Mouse (Mus musculus): Measurements from ENCODE around the gene Rbl1. TPM values are rescaled to one million over a fixed set of nuclear protein-coding genes. Genes with fewer than 3 reads are reported as not detected.

The Rbl1 gene
- polyA plus RNA-seq, 1 experiment from 2014 or later = 5.7 TPM

DNA sequence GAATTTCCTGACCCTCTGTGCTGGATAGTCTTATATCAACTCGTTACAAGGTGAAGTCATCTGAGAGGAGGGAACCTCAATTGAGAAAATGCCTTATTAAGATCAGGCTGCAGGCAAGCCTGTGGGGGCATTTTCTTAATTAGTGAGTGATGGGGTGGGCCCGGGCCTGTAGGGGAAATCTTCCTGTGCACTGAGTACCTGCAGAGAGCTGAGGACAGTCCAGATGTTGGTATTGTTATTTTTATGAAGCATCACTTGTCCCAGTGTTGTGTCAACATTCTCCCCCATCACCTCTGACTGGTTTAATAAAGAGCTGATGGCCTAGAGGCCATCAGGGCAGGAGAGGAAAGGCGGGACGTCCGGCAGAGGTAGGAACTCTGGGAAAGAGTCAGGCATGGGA is 60.2 kb downstream of the Rbl1 start:
- Histone ChIP-seq H3K4me2 (replicated peaks; ENCODE audit: low read depth, low read length) (no peak overlapping the region), H3K27me3 (replicated peaks; ENCODE audit: insufficient read depth, low read length) (no peaks in the 10 kb centered on the region), H3K27ac (ENCODE audit: low read length) (no peak overlapping the region), H3K36me3 (ENCODE audit: insufficient read depth, low read length) (no peaks in the 10 kb centered on the region; the same call in 1 of the 2 replicates), H3K9ac (replicated peaks; ENCODE audit: low read depth) (no peak overlapping the region), H3K4me3 (ENCODE audit: low read depth, low read length) (no peak overlapping the region), H3K9me3 (ENCODE audit: low read length) (no peaks in the 10 kb centered on the region; the same call in 1 of the 2 replicates), H3K4me1 (ENCODE audit: insufficient read depth, low read depth, low read length) (no peaks in the 10 kb centered on the region)
- no peak for TF ChIP-seq CTCF (IDR thresholded peaks at IDR 0.05)
- DNase-seq (ENCODE audit: low spot score) (no peak), ATAC-seq (no peak)
- 73% methylated on average over 5 of the region's 5 CpGs for WGBS

- Histone ChIP-seq H3K4me3 (ENCODE audit: low read depth, low read length) (no peak overlapping the region), H3K27me3 (replicated peaks; ENCODE audit: insufficient read depth, low read length) (no peaks in the 10 kb centered on the region), H3K4me1 (ENCODE audit: insufficient read depth, low read depth, low read length) (no peaks in the 10 kb centered on the region), H3K9ac (replicated peaks; ENCODE audit: low read depth) (no peak overlapping the region), H3K27ac (ENCODE audit: low read length) (no peak overlapping the region), H3K4me2 (replicated peaks; ENCODE audit: low read depth, low read length) (no peak overlapping the region), H3K36me3 (ENCODE audit: insufficient read depth, low read length) (no peaks in the 10 kb centered on the region), H3K9me3 (ENCODE audit: low read length) (no peaks in the 10 kb centered on the region; the same call in 1 of the 2 replicates)
- TF ChIP-seq EP300 (IDR thresholded peaks at IDR 0.05) (no peak), CTCF (IDR thresholded peaks at IDR 0.05) (no peak)
- WGBS = 76% methylated on average over 4 of the region's 4 CpGs
- DNase-seq (ENCODE audit: low spot score) (no peak), ATAC-seq (no peak)
These were observed 62.4 kb downstream of the Rbl1 start for GRCm38 (mm10) chr2:157141962-157142361.

- Histone ChIP-seq H3K27me3 (replicated peaks; ENCODE audit: insufficient read depth, low read length) (no peaks in the 10 kb centered on the region), H3K4me2 (replicated peaks; ENCODE audit: low read depth, low read length) (no peak overlapping the region), H3K4me3 (ENCODE audit: low read depth, low read length) (no peak overlapping the region), H3K9ac (replicated peaks; ENCODE audit: low read depth) (no peak overlapping the region), H3K4me1 (ENCODE audit: insufficient read depth, low read depth, low read length) (no peaks in the 10 kb centered on the region; the same call in 1 of the 2 replicates), H3K36me3 (ENCODE audit: insufficient read depth, low read length) (no peaks in the 10 kb centered on the region), H3K9me3 (ENCODE audit: low read length) (no peaks in the 10 kb centered on the region; the same call in 1 of the 2 replicates), H3K27ac (ENCODE audit: low read length) (no peak overlapping the region)
- no peak for ATAC-seq
- no peak for DNase-seq (ENCODE audit: low spot score)
- no peak for TF ChIP-seq EP300 (IDR thresholded peaks at IDR 0.05)
- TF ChIP-seq CTCF (IDR thresholded peaks at IDR 0.05) = no peak
- WGBS = 89% methylated on average over 5 of the region's 5 CpGs
These were observed 65.0 kb downstream of the Rbl1 start for GRCm38 (mm10) chr2:157139251-157139802.

DNA sequence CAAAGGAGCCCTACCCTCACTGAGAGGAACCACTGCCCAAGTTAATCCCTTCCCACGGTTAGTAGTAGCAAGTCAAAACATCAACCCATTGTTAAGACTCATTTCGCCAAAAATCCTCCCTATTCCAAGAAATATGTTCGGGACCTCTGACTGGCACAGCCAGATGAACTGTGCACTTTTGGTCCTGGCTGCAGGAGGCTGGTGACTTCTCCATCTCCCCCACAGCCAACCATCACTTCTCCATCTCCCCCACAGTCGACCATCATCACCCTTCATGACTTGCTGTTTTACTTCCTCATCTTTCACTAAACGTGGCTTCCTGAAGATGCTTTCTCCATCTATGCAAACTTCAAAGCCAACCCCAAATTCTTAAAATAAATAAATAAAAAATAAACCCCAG is 65.5 kb downstream of the Rbl1 start:
- no peaks in the 10 kb centered on the region; the same call in 1 of the 2 replicates for H3K9me3 ChIP-seq (ENCODE audit: low read length)
- H3K27ac ChIP-seq (ENCODE audit: low read length) = no peak overlapping the region
- no peaks in the 10 kb centered on the region for H3K36me3 ChIP-seq (ENCODE audit: insufficient read depth, low read length)
- H3K9ac ChIP-seq (replicated peaks; ENCODE audit: low read depth) = no peak overlapping the region
- H3K4me2 ChIP-seq (replicated peaks; ENCODE audit: low read depth, low read length) = no peak overlapping the region
- DNase-seq (ENCODE audit: low spot score) (no peak), ATAC-seq (no peak)
- no peaks in the 10 kb centered on the region; the same call in 1 of the 2 replicates for H3K4me1 ChIP-seq (ENCODE audit: insufficient read depth, low read depth, low read length)
- TF ChIP-seq EP300 (IDR thresholded peaks at IDR 0.05) (no peak), CTCF (IDR thresholded peaks at IDR 0.05) (no peak)
- H3K27me3 ChIP-seq (replicated peaks; ENCODE audit: insufficient read depth, low read length) = no peaks in the 10 kb centered on the region
- WGBS = 80% methylated on average over 5 of the region's 5 CpGs
- no peak overlapping the region for H3K4me3 ChIP-seq (ENCODE audit: low read depth, low read length)

GRCm38 (mm10) chr2:157137959-157138731 is 66.2 kb downstream of the Rbl1 start:
- Histone ChIP-seq H3K4me1 (ENCODE audit: insufficient read depth, low read depth, low read length) (no peaks in the 10 kb centered on the region; the same call in 1 of the 2 replicates), H3K4me3 (ENCODE audit: low read depth, low read length) (no peak overlapping the region), H3K36me3 (ENCODE audit: insufficient read depth, low read length) (no peaks in the 10 kb centered on the region), H3K4me2 (replicated peaks; ENCODE audit: low read depth, low read length) (no peak overlapping the region), H3K9ac (replicated peaks; ENCODE audit: low read depth) (no peak overlapping the region), H3K27me3 (replicated peaks; ENCODE audit: insufficient read depth, low read length) (no peaks in the 10 kb centered on the region), H3K27ac (ENCODE audit: low read length) (no peak overlapping the region), H3K9me3 (ENCODE audit: low read length) (no peaks in the 10 kb centered on the region; the same call in 1 of the 2 replicates)
- WGBS = 78% methylated on average over 9 of the region's 9 CpGs
- TF ChIP-seq EP300 (IDR thresholded peaks at IDR 0.05) = no peak
- no peak for TF ChIP-seq CTCF (IDR thresholded peaks at IDR 0.05)
- DNase-seq (ENCODE audit: low spot score) (no peak), ATAC-seq (no peak)

- DNase-seq (ENCODE audit: low spot score) = no peak
- H3K9ac ChIP-seq (replicated peaks; ENCODE audit: low read depth) = no peak overlapping the region
- H3K4me2 ChIP-seq (replicated peaks; ENCODE audit: low read depth, low read length) = no peak overlapping the region
- H3K9me3 ChIP-seq (ENCODE audit: low read length) = no peaks in the 10 kb centered on the region; the same call in 1 of the 2 replicates
- H3K4me1 ChIP-seq (ENCODE audit: insufficient read depth, low read depth, low read length) = no peaks in the 10 kb centered on the region; the same call in 1 of the 2 replicates
- no peak for ATAC-seq
- H3K4me3 ChIP-seq (ENCODE audit: low read depth, low read length) = no peak overlapping the region
- H3K27me3 ChIP-seq (replicated peaks; ENCODE audit: insufficient read depth, low read length) = no peaks in the 10 kb centered on the region
- 32% methylated on average over 2 of the region's 2 CpGs for WGBS
- peak overlapping the region; percentile 38; the same call in 1 of the 2 replicates for H3K27ac ChIP-seq (ENCODE audit: low read length)
- TF ChIP-seq CTCF (IDR thresholded peaks at IDR 0.05) = no peak
- TF ChIP-seq EP300 (IDR thresholded peaks at IDR 0.05) = no peak
- no peaks in the 10 kb centered on the region for H3K36me3 ChIP-seq (ENCODE audit: insufficient read depth, low read length)
These were observed 67.7 kb downstream of the Rbl1 start for GRCm38 (mm10) chr2:157136646-157137045.
